Mouse (Mus musculus) right cerebral cortex, postnatal 36 days (tissue): ENCODE data around the gene Grpel1.

Experiments used
- DNase-seq, 2 experiments: peaks; one replicate each; pipeline ENCODE4 v3.0.0; 2022; ENCODE audit warnings: low spot score in 2 of 2, mixed read lengths in 1 of 2

Grpel1 gene

DNA sequence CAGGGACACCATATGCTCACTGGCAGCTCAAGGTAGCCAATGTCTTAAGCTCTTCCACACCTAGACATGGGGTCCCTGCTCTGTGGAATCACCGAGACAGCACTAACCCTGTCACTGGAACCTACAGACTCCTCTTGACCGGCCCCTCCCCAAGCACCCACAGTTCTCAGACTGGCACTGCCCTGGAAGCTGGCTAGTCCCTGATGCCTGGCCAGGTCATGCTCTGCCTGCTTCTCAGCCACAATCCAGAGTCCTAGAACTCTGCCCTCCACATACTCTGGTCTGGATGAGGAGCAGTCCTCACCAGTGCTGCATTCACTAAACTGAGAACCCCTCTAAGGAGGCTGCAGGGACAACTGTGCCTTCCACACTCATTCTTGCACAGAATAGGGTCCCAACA, 46.2 kb downstream of the Grpel1 start:
- no peak for DNase-seq

DNA sequence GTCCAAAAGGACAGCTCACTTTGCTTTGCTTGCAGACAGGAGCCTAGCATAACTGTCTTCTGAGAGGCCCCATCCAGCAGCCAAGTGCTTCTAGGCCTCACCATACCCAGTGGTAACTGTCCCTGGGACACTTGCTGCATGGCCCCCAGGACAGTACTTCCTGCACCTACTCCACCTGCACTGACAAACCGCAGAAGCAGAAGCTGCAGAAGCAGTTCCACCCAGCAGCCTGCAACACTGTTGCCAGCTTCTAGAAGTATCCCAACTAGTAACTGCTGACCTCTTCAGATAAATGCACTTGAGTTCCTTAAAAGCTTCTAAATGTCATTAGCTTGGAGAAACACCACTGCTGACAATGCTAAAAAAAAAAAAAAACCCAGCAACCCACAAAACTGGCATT, 50.3 kb downstream of the Grpel1 start:
- no peak for DNase-seq

- no peak for DNase-seq
Measured at GRCm38 (mm10) chr5:36515558-36515957, 50.8 kb downstream of the Grpel1 start.

DNA sequence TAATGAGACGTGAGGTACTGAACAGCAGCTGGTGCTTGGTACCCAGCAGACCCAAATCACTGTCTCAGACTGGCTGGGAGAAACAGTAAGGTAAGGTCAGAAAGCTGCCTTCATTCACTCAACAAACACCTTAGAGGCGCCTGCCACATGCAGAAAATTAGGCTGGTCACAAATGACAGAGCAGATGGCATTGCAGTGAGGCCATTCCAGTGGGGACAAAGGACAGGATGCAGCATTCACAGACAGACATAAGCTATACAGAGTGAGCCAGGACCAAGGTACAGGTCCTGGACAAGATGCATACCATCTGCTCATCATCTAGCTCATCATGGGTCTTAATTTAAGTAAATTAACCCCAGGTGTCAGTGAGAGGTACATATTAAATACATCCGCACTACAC, 52.8 kb downstream of the Grpel1 start:
- no peak for DNase-seq

GRCm38 (mm10) chr5:36519751-36520150, 55.0 kb downstream of the Grpel1 start:
- no peak for DNase-seq

DNA sequence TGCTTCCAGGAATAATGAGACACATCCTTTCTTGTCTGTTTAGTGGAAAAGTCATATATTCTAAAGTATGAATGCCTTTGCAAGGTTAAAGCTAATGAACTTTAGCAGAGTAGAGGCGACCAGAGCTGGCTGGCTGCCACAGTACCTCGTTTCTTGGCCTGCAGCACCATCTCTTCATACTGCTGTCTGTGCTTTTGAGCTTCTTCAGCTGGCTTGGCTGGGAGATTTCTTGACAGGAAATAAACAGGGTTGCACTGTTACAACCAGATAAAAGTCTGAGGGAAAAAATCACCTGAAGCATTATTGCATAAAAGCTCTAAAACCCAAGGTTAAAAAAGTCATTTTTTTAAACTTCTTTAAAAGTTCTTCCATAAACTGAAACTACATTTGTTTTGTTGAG, 58.0 kb downstream of the Grpel1 start:
- DNase-seq: no peak

GRCm38 (mm10) chr5:36523219-36523703, 58.5 kb downstream of the Grpel1 start:
- DNase-seq: no peak
